Mouse (Mus musculus) embryonic facial prominence, embryonic 12.5 days (tissue): ENCODE results near the gene Atox1. TPM values are rescaled to one million over a fixed set of nuclear protein-coding genes. Genes with fewer than 3 reads are reported as not detected.

Source experiments
- microRNA-seq: library from miRNA; unstranded; fragments of <30 nt; microRNA quantifications from one replicate; pipeline ENCODE4, GENCODE M21; 2017
- polyA plus RNA-seq: library from polyadenylated mRNA; unstranded; fragments of >200 nt; fragmentation: Nextera tagmentation; extraction: Ambion mirVana; gene quantifications from 2 replicates; pipeline ENCODE4 v1.2.1, GENCODE M21; 2016

The Atox1 gene
- polyA plus RNA-seq, 1 experiment from 2014 or later, result 297 TPM

Small RNA genes lying within 50 kb of the gene (microRNA-seq; reads per million reads assigned to microRNA genes)
- not detected for gene Mir7652

Other genes with a start within 250 kb of the Atox1 start
- gene Fat2, start 124.7 kb downstream of the Atox1 start, polyA plus RNA-seq, result 0.14 and 0.22 TPM in 2 replicates
- gene Sparc, start 38.1 kb downstream of the Atox1 start, polyA plus RNA-seq, result 772 and 814 TPM in 2 replicates
- 237 TPM in 2 replicates for gene G3bp1, start 8.4 kb upstream of the Atox1 start, polyA plus RNA-seq
- gene Glra1, start 147.0 kb upstream of the Atox1 start, polyA plus RNA-seq, result not detected in 2 replicates